Mouse (Mus musculus) adrenal gland, postnatal 25 days (tissue): ENCODE data around the gene March4. TPM values are rescaled to one million over a fixed set of nuclear protein-coding genes. Genes with fewer than 3 reads are reported as not detected.
A peak's percentile ranks its signal among the peaks of the same experiment; 100 is the strongest.

ENCODE experiments used
- DNase-seq: peaks from one replicate; pipeline ENCODE4 v3.0.0; 2021; ENCODE audit warnings: mixed read lengths
- long read RNA-seq: library from polyadenylated mRNA; stranded (forward); transcript quantifications from one replicate; pipeline ENCODE4 v2.0.0, GENCODE M21; 2021
- total RNA-seq: library from RNA; stranded (reverse); gene quantifications from 2 replicates; pipeline ENCODE4 v1.2.3, GENCODE M21; 2021

March4 gene
- 0.48 and 0.49 TPM in 2 replicates for total RNA-seq
- long read RNA-seq: 0 reads

- peak; percentile 79 for DNase-seq
Observed at GRCm38 (mm10) chr1:72536611-72537351, at the start of gene March4. Gene March4 (minus strand): TSS chr1:72536930.

GRCm38 (mm10) chr1:72585971-72586875 lies 49.5 kb upstream of the March4 start:
- DNase-seq: no peak

GRCm38 (mm10) chr1:72583906-72584305 lies 47.2 kb upstream of the March4 start:
- no peak for DNase-seq

DNA sequence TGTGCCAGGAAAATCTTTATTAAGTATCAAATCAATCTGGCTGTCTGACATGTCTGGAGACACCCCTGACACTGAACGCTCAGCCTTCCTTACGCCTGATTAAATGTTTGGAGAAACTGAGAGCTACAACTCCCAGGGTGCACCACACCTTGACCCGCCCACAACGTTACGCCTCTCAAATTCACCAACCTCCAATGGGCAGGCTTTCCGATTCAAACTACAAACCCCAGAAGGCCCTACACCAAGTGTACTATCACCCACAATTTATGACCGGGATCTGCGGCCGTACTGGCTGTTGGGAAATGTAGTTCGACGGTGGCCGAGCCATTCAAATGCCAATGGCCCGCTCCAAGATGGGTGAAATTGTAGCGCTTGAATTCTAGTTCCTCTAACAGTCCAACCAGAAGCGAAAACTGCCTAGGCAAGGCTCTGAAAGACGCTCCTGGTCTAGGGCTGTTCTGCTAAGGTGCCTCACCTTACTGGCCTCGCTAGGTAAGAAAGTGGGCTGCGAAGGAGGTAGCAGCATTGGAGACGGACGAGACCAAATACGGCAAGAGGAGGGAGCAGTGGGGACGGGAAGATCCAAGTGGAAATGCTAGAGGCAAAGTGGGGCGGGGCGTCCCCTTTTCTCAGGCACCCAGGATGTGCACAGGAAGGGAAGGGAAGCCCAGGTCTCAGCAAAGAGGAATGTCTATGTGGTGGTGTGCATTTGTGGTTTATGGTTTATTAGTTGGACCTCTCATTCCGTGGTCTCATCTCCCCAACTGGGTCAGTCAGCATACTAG lies 46.4 kb upstream of the March4 start, which contains the start of gene Smarcal1:
Smarcal1 (plus strand) TSS at position 305 of the 785 bp plus-strand sequence.
- DNase-seq: peak; percentile 83

DNA sequence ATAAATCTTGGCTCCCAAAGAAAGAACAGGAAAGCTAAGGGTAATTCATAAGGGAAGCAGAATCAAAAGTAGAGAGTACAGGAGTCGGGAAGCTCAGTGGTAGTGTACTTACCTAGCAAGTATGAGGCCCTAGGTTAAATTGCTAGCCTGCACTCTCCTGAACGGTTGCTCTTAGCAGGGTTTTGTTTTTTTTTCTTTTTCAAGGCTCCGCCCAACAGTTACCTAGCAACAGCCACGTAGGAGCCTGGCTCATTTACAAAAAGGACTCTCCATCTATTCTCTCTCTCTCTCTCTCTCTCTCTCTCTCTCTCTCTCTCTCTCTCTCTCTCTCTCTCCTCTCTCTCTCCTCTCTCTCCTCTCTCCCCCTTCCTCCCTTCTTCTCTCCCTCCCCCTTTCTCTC lies 42.1 kb upstream of the March4 start:
- DNase-seq: no peak

DNA sequence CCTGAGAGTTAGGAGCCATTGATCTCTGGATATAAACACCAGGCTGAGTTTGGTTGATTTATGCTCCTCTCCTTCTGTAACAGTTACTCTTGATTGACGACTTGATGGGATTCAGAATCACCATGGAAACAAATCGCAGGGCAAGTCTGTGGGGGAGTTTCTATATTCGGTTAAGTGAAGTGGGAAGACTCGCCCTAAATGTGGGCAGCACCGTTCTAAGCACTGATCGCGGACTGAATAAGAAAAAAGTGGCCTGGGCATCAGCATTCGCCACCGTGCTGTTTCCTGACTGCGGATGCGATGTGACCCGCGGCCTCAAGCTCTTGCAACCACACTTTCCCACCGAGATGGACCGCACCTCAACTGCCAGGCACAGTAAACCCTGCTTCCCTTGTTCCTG lies 41.6 kb upstream of the March4 start:
- no peak for DNase-seq

DNA sequence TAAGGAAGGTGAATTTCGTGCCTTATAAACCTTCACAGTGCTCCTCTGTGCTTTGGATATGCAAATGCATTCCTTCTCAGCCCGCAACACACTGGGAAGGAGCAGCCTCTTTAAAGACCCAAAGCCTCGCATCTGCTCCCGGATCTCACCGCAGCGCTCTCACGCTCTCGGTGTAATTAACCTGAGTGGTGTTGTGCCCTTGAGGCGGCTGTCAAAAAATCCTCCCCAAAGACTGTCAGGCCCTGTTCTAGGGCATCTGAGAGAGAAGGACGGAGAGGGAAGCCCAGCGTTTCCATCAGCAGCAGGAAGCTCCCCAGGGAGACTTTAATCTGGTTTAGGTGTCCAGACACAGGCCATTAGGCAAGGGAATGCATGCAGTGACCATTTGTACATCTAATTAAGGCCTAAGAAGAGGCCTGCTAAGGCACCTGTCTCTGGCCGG lies 40.8 kb upstream of the March4 start:
- DNase-seq: no peak

GRCm38 (mm10) chr1:72575121-72575520 lies 38.4 kb upstream of the March4 start:
- DNase-seq: no peak

DNA sequence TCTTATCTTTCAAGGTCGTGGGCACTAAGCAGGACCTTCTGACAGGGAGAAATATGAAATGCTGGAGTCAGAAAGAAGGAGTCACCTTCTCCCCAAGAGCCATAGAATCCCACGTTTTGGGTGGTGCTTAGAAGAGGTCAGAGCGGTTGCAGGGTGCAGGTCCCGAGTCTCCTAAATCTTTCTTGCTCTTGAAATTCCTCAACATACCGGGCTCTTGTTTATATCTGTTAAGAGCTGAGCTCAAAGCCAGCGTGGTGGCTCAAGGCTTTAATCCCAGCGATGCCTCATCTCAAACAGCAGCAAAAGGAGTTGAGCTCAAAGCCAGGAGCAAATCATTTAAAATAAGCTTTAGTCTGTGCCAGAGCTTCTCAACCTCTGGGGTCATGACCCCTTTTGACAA lies 37.9 kb upstream of the March4 start:
- DNase-seq: no peak

DNA sequence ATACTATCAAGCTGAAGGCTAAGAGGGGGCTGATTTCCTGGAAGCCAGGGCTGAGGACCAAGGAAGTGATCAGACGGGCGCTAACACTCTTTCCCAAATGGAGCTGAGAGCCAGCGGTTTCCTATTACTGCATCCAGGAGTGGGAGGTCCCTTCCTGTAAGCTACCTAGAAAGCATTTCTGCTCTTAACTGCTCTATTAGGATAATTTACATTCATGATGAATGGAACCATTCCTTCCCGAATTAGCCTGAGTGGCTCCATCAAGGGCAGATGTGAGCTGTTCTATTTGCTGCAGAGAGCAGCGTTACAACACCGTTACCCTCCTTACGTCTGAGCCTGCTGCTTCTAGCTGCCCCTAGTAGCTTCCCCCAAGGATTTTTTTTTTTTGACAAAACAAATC lies 37.3 kb upstream of the March4 start:
- no peak for DNase-seq

DNA sequence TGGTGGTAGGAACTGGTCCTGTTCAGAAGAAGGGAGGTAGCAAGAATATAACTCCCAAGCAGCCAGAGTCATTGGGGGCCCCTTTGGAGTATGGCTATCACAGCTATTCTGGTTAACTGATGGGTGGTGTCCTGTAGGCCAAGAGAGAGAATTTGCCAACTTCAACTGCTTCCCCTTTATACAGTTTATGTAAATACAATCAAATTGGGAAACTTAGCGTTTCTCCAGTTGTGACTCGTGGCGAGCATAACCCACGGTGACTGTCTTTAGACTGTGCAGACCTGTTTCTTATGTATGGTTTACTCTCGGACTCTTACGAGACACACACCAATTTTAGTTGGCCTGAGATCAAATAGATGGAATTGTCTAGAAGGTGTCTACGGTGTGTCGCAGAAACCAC lies 32.0 kb upstream of the March4 start:
- no peak for DNase-seq

GRCm38 (mm10) chr1:72567056-72567455 lies 30.3 kb upstream of the March4 start:
- no peak for DNase-seq

DNA sequence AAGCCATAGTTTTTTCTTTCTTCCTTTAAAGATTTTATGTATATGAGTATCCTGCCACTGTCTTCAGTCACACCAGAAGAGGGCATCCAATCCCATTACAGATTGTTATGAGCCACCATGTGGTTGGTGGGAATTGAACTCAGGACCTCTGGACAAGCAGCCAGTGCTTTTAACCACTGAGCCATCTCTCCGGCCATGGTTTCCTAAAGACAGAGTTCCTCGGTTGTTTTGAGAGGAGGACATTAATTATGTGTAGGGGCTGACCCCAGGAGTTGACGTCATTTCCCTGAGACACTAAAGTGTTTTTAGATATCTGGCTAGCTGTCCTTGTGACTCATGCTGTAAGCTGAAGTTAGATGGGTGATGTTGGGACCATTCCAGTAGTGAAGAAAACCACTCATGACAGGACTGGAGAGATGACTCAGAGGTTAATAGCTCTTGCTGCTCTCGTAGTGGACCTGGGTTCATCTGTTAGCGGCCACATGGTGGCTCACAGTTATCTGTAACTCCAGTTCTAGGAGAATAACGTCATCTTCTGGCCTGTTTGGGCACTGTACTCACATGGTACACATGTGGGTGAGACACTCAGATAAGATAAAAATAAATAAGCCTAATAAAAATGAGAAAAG lies 27.7 kb upstream of the March4 start:
- peak; percentile 10 for DNase-seq

DNA sequence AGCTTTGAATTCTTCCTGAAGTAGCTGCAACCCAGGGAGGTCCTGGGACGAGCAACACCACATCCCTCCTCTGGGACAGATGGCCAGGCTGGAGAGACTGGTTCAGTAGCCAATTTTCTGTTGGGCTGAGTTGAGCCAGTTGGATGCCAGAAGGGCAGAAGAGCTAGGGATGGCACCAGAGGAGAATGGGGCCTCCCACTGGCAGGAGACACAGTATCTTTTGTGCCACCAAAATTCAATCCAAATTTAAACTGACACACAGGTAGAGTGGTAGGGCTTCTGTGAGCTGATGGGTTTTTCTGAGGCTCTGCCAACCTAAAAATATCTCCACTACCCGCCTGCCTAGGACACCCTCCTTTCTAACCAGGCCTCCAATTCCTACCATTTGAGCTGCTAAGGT lies 21.9 kb upstream of the March4 start:
- DNase-seq: no peak

- peak; percentile 40 for DNase-seq
Observed at GRCm38 (mm10) chr1:72556471-72556870, 19.7 kb upstream of the March4 start.

DNA sequence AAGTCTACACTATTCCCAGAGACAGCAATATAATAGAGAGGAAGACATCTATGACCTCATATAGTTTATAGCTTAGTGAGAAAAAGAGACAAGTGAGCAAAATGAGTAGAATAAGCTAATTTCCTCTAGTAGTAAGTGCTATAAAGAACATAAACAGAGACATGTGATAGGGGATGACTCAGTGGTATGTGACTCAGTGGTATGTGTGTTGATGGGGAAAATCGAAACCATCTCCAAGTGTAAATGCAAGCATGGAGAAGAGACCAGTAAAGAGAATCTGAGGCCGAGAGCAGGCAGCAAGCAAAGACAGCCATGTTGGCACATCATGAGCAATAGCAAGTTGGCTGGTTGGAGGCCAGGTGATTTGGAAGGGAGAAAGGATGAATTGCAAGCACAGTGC lies 13.6 kb upstream of the March4 start:
- no peak for DNase-seq

DNA sequence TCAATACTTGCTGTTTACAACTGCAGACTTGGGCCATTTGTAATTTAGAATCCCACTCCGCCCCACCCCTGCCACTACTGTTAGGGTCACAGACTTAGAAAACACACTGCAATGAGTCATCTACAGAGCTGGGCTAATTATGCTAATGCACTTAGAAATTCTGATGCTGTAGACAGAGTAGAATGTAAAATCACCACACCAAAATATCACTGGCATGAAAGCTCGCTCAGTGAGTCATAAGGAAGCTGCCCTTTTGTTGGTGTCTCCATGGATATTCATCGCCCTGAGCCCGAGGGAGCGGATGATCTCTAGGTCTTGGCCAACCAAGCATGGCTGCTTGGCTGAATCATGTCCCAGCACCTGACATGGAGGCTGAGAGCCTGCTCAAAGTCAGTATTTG lies 1.5 kb upstream of the March4 start:
- DNase-seq: no peak

GRCm38 (mm10) chr1:72535725-72536571 lies 782 bp downstream of the March4 start:
- peak; percentile 6 for DNase-seq

GRCm38 (mm10) chr1:72533439-72533838 lies 3.3 kb downstream of the March4 start:
- DNase-seq: no peak

DNA sequence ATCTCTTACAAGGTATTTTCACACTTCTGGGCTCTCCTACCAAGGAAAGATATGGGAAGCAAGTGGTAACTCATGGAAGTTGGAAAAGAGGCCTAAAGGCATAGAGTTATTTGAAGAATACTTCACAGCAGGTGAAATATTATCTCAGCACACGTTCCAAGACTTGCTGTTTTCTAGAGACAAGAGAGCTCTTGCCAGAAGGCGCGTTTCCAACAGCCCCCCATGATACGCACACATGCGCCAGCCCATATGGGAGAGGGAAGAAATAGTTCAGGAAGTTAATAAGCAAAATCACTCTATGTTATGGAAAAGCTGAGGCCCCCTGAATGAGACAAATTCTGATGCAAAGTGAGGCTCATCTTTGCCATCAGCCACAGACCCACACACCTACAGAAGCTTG lies 3.8 kb downstream of the March4 start:
- no peak for DNase-seq
